Mouse (Mus musculus) liver, embryonic 13.5 days (tissue): ENCODE data around the gene Lgals4. TPM values are rescaled to one million over a fixed set of nuclear protein-coding genes. Genes with fewer than 3 reads are reported as not detected.

Experiments
- ATAC-seq: fragments of 200-750 bp; cut with Nextera tagmentation; 2 replicates; pipeline ENCODE4 v1.8.0; 2017; ENCODE audit warnings: low read depth, mild to moderate bottlenecking, moderate number of reproducible peaks, moderate library complexity
- DNase-seq: peaks from one replicate; pipeline ENCODE4 v3.0.0; 2022
- H3K27ac ChIP-seq: fragments of 300-500 bp; sonication (generic); 2 replicates; pipeline ENCODE4 v1.5.1; 2015; ENCODE audit warnings: moderate library complexity, mild to moderate bottlenecking, inconsistent platforms
- H3K27me3 ChIP-seq: fragments of 300-500 bp; sonication (generic); 2 replicates; pipeline ENCODE4 v1.6.1; 2015; ENCODE audit warnings: mild to moderate bottlenecking, inconsistent platforms
- H3K36me3 ChIP-seq: fragments of 300-500 bp; sonication (generic); 2 replicates; pipeline ENCODE4 v1.6.1; 2015; ENCODE audit warnings: mild to moderate bottlenecking, inconsistent platforms
- H3K4me1 ChIP-seq: fragments of 300-500 bp; sonication (generic); replicated peaks from 2 replicates; pipeline ENCODE4 v1.6.1; 2015; ENCODE audit warnings: inconsistent platforms
- H3K4me2 ChIP-seq: fragments of 300-500 bp; sonication (generic); 2 replicates; pipeline ENCODE4 v1.6.1; 2015; ENCODE audit warnings: inconsistent platforms, mild to moderate bottlenecking, moderate library complexity
- H3K4me3 ChIP-seq: fragments of 300-500 bp; sonication (generic); replicated peaks from 2 replicates; pipeline ENCODE4 v1.5.1; 2015; ENCODE audit warnings: mild to moderate bottlenecking, inconsistent platforms
- H3K9ac ChIP-seq: fragments of 300-500 bp; sonication (generic); 2 replicates; pipeline ENCODE4 v1.6.1; 2015; ENCODE audit warnings: mild to moderate bottlenecking, inconsistent platforms
- H3K9me3 ChIP-seq: fragments of 300-500 bp; sonication (generic); replicated peaks from 2 replicates; pipeline ENCODE4 v1.6.1; 2016; ENCODE audit warnings: inconsistent platforms
- WGBS: fragments of 180-500 bp; shearing (Covaris S2); methylation state at CpG from one replicate; pipeline ENCODE4 v1.1.7; 2015; ENCODE audit not compliant: insufficient replicate concordance; 5-methylcytosine and 5-hydroxymethylcytosine counted together
- polyA plus RNA-seq: library from polyadenylated mRNA; unstranded; fragments of >200 nt; fragmentation: Nextera tagmentation; extraction: Ambion mirVana; gene quantifications from 2 replicates; pipeline ENCODE4 v1.2.1, GENCODE M21; 2015

Gene Lgals4
- polyA plus RNA-seq, 1 experiment from 2014 or later, result 1.6 TPM

GRCm38 (mm10) chr7:28847273-28847672 is 13.6 kb downstream of the Lgals4 start:
- H3K9me3 ChIP-seq, result no peaks in the 10 kb centered on the region
- no peaks in the 10 kb centered on the region for H3K4me1 ChIP-seq
- DNase-seq (no peak), ATAC-seq (no peak)
- no peak overlapping the region for H3K27ac ChIP-seq
- H3K4me3 ChIP-seq, result no peak overlapping the region
- no peak overlapping the region for H3K9ac ChIP-seq
- 60% methylated on average over 1 of the region's 1 CpGs for WGBS
- H3K36me3 ChIP-seq, result no peaks in the 10 kb centered on the region
- H3K4me2 ChIP-seq, result no peak overlapping the region
- H3K27me3 ChIP-seq, result no peaks in the 10 kb centered on the region

- DNase-seq, result no peak
- Histone ChIP-seq H3K4me3 (no peak overlapping the region), H3K27ac (no peak overlapping the region), H3K36me3 (no peaks in the 10 kb centered on the region), H3K9ac (no peak overlapping the region), H3K4me1 (no peaks in the 10 kb centered on the region), H3K9me3 (no peaks in the 10 kb centered on the region), H3K4me2 (no peak overlapping the region), H3K27me3 (no peaks in the 10 kb centered on the region)
- WGBS, result 47% methylated on average over 1 of the region's 1 CpGs
- ATAC-seq, result no peak
Observed at GRCm38 (mm10) chr7:28849700-28850236, 16.1 kb downstream of the Lgals4 start.

GRCm38 (mm10) chr7:28850642-28851041 is 17.0 kb downstream of the Lgals4 start:
- Histone ChIP-seq H3K9ac (no peak overlapping the region), H3K27me3 (no peaks in the 10 kb centered on the region), H3K36me3 (no peaks in the 10 kb centered on the region), H3K4me1 (no peaks in the 10 kb centered on the region), H3K9me3 (no peaks in the 10 kb centered on the region), H3K27ac (no peak overlapping the region), H3K4me2 (no peak overlapping the region), H3K4me3 (no peak overlapping the region)
- 61% methylated on average over 4 of the region's 4 CpGs for WGBS
- DNase-seq (no peak), ATAC-seq (no peak)

GRCm38 (mm10) chr7:28859953-28860352 is 26.3 kb downstream of the Lgals4 start:
- Histone ChIP-seq H3K36me3 (no peaks in the 10 kb centered on the region), H3K9ac (no peak overlapping the region), H3K27ac (no peak overlapping the region), H3K27me3 (no peaks in the 10 kb centered on the region), H3K9me3 (peaks cover 4% of the 10 kb centered on the region; the same call in 1 of the 2 replicates), H3K4me2 (no peak overlapping the region), H3K4me1 (peaks cover 13% of the 10 kb centered on the region), H3K4me3 (no peak overlapping the region)
- 79% methylated on average over 2 of the region's 2 CpGs for WGBS
- DNase-seq, result no peak
- no peak for ATAC-seq

GRCm38 (mm10) chr7:28860898-28861297 is 27.2 kb downstream of the Lgals4 start:
- ATAC-seq, result no peak
- Histone ChIP-seq H3K27ac (no peak overlapping the region), H3K36me3 (no peaks in the 10 kb centered on the region), H3K4me2 (no peak overlapping the region), H3K9ac (no peak overlapping the region), H3K4me1 (peaks cover 21% of the 10 kb centered on the region), H3K9me3 (peaks cover 4% of the 10 kb centered on the region; the same call in 1 of the 2 replicates), H3K27me3 (no peaks in the 10 kb centered on the region), H3K4me3 (no peak overlapping the region)
- WGBS, result 78% methylated on average over 6 of the region's 6 CpGs
- DNase-seq, result no peak

GRCm38 (mm10) chr7:28862817-28863499 is 29.3 kb downstream of the Lgals4 start:
- H3K4me2 ChIP-seq, result no peak overlapping the region
- WGBS, result 74% methylated on average over 15 of the region's 15 CpGs
- no peak overlapping the region for H3K4me3 ChIP-seq
- no peak for ATAC-seq
- no peak overlapping the region for H3K27ac ChIP-seq
- H3K9ac ChIP-seq, result no peak overlapping the region
- H3K27me3 ChIP-seq, result no peaks in the 10 kb centered on the region
- H3K4me1 ChIP-seq, result peaks cover 39% of the 10 kb centered on the region
- no peak for DNase-seq
- peaks cover 4% of the 10 kb centered on the region; the same call in 1 of the 2 replicates for H3K9me3 ChIP-seq
- no peaks in the 10 kb centered on the region for H3K36me3 ChIP-seq

- no peak within 1 kb of the TSS for H3K4me2 ChIP-seq
- ATAC-seq, result no peak
- no peak within 1 kb of the TSS for H3K27ac ChIP-seq
- no peak for DNase-seq
- H3K4me3 ChIP-seq, result no peak within 1 kb of the TSS
- no peaks in the 10 kb centered on the region for H3K27me3 ChIP-seq
- H3K36me3 ChIP-seq, result no peaks in the 10 kb centered on the region
- peaks cover 4% of the 10 kb centered on the region; the same call in 1 of the 2 replicates for H3K9me3 ChIP-seq
- H3K9ac ChIP-seq, result no peak within 1 kb of the TSS
- WGBS, result 66% methylated on average over 6 of the region's 6 CpGs
- H3K4me1 ChIP-seq, result peaks cover 39% of the 10 kb centered on the region
Observed at GRCm38 (mm10) chr7:28863540-28863939, 29.9 kb downstream of the Lgals4 start, which contains the start of gene Lgals7. Gene Lgals7 (plus strand): TSS chr7:28863853.

GRCm38 (mm10) chr7:28864288-28864750 is 30.7 kb downstream of the Lgals4 start:
- ATAC-seq (no peak), DNase-seq (no peak)
- no peak overlapping the region for H3K4me2 ChIP-seq

GRCm38 (mm10) chr7:28865481-28866300 is 32.0 kb downstream of the Lgals4 start:
- Histone ChIP-seq H3K4me3 (peak overlapping the region; percentile 38), H3K36me3 (no peaks in the 10 kb centered on the region), H3K4me1 (peaks cover 39% of the 10 kb centered on the region), H3K9ac (peak overlapping the region; percentile 60), H3K4me2 (peak overlapping the region; percentile 66), H3K27ac (peak overlapping the region; percentile 66), H3K9me3 (peaks cover 4% of the 10 kb centered on the region; the same call in 1 of the 2 replicates), H3K27me3 (no peaks in the 10 kb centered on the region)
- 32% methylated on average over 33 of the region's 33 CpGs for WGBS
- ATAC-seq, result peak; percentile 79
- DNase-seq, result peak; percentile 85

More at GRCm38 (mm10) chr7:28864288-28864750, 30.7 kb downstream of the Lgals4 start:
- H3K4me3 ChIP-seq, result no peak overlapping the region
- WGBS, result 50% methylated on average over 9 of the region's 9 CpGs
- no peak overlapping the region for H3K27ac ChIP-seq
- H3K9me3 ChIP-seq, result peaks cover 4% of the 10 kb centered on the region; the same call in 1 of the 2 replicates
- no peaks in the 10 kb centered on the region for H3K36me3 ChIP-seq
- no peak overlapping the region for H3K9ac ChIP-seq
- H3K4me1 ChIP-seq, result peaks cover 39% of the 10 kb centered on the region
- no peaks in the 10 kb centered on the region for H3K27me3 ChIP-seq

GRCm38 (mm10) chr7:28866769-28867507 is 33.3 kb downstream of the Lgals4 start:
- H3K9ac ChIP-seq, result no peak overlapping the region
- no peaks in the 10 kb centered on the region for H3K27me3 ChIP-seq
- ATAC-seq (peak; percentile 43), DNase-seq (no peak)
- peak overlapping the region; percentile 38; the same call in 1 of the 2 replicates for H3K4me3 ChIP-seq
- H3K4me2 ChIP-seq, result peak overlapping the region; percentile 66
- peak overlapping the region; percentile 66 for H3K27ac ChIP-seq
- H3K4me1 ChIP-seq, result peaks cover 47% of the 10 kb centered on the region
- no peaks in the 10 kb centered on the region for H3K36me3 ChIP-seq
- WGBS, result 79% methylated on average over 28 of the region's 28 CpGs
- H3K9me3 ChIP-seq, result no peaks in the 10 kb centered on the region
